Mouse (Mus musculus) lung, postnatal 14 days (tissue): ENCODE results near the gene Trib3.
"Not testable (repeated sequence)": the region's sequence is repeated elsewhere in the genome, so short reads cannot be mapped to it uniquely, and the experiment has no call there.

ENCODE experiments used
- DNase-seq: peaks from one replicate; pipeline ENCODE4 v3.0.0; 2021

Trib3 gene

DNA sequence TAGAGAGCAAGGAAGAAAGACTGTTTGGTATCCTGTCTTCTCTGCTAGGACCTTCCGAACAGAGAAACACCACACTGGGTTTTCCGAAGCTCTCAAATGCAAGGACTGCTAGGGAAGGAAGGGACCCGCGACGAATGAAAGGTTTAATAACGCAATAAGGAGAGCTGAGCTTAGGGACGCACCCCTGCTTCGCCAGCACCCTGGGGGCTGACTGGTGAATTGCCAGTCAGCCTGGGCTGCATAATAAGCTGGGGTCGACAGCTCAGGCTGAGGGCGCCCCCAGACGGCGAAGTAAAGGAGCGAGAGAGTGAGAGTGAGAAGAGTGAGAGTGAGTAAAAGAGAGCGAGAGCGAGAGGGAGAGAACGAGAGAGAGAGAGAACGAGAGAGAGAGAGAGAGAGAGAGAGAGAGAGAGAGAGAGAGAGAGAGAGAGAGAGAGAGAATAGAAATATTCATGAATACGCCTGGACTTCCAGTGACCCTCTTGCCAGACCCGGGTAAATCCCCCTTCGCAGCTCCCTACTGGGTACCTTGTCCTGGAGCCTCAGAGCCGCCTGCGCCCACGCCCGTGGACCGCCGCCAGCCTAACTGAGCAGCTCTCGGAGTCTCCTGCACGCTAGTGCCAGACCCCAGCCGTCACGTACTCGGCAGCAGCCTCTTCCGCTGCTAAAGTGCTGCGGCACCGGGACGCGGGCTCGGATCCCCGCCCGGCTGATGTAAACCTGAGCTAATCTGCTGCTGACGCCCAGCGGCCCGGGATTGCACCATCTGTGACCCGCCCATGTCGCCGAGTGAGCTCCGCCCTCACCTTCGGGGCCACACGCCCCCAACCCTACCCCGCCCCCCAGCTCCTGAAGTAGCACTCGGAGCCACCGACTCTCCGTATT is at the start of gene Trib3:
TSS of gene Trib3 (minus strand) at position 704 of the 885 bp plus-strand sequence.
- DNase-seq, result peak; percentile 83

DNA sequence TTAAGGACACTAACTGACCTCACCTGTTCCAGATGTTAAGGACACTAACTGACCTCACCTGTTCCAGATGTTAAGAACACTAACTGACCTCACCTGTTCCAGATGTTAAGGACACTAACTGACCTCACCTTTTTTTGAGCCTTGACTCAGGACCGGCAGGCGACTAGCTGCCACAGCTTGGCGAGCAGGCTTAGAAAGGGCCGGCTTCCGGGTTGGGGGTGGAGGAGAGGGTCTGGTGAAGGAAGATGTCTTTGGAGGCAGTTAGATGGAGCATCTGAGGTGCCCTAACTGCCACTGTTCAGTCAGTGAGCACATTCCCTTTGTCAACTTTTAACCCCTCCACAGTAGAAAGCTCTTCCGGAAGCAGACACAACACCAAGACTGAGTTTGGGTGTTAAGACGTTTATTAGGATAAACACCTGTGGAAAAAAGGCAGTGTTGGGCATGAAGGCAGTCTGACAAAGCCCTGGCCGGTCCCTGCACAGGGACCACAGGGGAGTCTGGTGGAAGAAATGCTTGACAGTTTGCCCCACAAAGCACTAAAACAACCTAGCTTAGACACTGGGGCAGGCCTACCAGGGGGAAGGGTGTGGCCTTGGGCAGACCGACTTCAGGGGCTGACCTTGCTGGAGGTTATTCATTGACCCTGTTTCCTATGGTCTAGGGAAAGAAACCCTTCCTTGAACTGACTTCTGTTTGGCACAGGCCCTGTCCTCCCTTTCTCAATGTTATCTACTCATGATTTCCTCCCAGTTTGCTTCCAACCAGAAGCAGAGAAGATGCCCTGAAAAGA is 49.6 kb upstream of the Trib3 start:
- no peak for DNase-seq

DNA sequence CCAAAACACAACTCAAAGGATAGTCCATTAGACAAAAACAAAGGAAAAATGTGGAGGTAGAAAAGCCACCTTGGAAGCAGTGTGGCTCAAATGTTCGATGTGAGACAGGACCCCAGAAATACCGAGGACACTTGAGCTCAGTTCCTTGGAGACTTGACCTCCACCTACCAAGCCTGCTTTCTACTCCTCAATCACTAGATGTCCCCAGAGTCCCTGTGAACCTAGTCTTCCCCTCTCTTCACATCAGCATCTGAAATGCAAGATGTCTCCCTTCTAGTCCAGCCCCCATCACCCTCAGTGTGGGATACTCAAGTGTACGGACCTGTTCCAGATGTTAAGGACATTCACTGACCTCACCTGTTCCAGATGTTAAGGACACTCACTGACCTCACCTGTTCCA is 49.0 kb upstream of the Trib3 start:
- DNase-seq, result peak; percentile 52

DNA sequence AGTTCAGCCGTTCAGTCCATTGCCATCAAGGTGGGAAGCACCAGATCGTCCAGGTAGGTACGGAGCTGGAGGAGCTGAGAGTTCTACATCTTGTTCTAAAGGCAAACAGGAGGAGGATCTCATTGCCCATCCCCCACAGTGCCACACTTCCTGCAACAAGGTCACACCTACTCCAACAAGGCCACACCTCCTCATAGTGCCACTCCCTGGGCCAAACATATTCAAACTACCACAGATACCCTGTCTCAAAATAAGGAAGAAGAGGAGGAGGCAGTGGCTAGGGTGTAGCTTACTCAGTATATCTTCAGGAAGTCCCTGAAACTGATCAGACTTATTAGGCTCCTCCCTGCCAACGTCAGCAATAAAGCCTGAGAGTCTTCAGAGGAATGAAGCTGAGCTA is 40.4 kb upstream of the Trib3 start:
- DNase-seq, result no peak

DNA sequence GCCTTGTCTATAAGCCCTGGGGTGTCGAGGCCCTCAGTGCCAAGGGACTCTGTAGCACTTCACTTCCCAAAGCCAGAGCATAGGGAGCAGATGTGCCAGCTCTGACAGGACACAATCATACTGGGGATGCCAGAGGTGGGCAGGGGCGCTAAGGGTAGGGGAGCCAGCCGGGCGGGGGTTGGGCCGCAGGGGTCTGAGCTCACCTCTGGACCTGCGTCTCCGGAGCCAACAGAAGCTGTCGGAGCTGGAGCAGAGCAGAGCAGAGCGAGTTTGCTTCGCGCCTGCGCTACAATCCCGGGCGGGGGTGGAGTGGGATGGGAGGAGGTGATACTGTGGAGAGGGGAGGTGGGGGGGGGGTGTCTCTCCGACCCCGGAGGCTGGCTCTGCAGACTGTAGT is 32.5 kb upstream of the Trib3 start, which contains the start of gene Nrsn2:
TSS of gene Nrsn2 (minus strand) at position 294 of the 397 bp plus-strand sequence.
- no peak for DNase-seq

DNA sequence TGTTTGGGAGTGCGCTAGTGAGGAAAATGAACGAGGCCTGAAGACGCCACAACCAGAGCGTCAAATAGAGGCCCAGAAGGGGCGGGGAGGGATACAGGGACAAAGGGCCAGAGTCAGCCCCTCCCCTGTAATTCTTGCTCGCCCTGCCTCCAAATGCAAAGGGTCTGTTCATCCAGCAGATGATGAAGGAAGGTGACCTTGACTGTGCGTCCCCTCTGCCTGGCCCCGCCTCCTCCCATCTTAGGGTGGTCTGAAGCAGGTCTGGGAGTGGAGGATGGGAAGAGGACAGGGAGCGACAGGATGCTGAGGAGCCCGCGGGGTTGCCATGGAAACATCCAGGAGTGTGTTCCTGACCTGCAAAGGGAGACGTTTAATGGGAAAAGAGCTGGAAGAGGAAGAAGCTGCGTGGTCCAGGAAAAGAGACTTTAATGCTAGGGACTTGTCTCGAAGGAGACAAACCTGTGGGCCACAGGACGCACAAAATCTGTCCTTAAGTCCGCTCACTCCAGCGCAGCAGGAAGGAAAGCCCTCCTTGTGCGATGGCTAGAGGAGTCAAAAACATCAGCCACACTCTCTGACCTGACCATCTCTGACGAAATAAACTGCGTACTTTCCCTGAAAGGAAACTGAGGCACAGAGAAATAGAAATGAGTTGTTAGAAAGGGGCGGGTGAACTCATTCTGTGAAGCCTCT is 32.0 kb upstream of the Trib3 start:
- no peak for DNase-seq

DNA sequence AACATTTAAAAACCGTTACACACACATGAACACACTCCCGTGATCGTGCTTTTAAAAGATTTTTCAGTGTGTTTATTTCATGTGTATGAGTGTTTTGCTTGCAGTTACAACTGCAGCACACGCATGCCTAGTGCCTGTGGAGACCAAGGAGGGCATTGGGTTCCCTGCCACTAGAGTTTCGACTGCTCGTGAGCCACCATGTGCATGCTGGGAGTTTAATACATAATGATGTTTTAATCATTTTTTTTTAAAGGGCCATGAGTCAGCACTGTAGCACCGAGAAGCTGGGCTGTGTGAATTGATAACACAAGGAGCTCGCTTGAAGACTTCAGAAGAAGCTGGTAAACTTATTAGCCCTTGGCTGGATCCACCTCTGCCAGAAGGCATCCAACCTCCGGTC is 29.7 kb upstream of the Trib3 start:
- no peak for DNase-seq

DNA sequence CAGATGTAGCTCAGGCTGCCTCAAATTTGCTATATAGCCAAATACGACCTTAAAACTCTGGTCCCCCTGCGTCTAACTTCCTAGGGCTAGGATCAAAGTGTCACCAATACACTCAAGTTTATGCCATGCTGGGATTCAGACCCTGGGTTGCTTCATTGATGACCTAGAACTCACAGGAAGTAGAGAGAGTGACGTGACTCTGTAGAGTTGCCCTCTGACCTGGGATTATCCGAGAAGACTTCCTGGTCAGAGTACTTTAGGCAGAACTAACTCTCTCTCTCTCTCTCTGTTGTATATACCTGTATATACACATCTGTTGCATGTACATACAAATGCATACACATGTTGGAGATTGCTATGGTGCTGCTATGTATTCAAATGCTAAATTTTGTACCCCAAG is 28.8 kb upstream of the Trib3 start:
- DNase-seq, result no peak

DNA sequence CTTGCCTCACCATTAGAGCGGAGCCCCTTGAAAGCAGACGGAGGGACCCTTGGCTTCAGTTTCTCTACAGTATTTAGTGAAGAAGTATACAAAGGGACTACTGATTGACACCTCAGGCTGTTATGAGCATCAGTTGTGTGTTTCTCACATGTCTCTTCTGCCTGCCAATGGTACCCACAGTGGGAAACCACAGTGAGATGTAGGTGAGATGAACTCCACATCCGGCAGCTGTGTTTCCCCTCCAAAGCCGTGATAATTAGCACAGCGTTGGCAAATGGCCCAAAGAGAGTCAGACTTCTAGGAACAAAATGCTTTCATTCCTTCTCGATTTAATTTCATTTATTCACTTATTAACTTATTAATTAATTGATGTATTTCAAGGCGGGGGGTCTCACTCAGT is 28.3 kb upstream of the Trib3 start:
- DNase-seq, result no peak

DNA sequence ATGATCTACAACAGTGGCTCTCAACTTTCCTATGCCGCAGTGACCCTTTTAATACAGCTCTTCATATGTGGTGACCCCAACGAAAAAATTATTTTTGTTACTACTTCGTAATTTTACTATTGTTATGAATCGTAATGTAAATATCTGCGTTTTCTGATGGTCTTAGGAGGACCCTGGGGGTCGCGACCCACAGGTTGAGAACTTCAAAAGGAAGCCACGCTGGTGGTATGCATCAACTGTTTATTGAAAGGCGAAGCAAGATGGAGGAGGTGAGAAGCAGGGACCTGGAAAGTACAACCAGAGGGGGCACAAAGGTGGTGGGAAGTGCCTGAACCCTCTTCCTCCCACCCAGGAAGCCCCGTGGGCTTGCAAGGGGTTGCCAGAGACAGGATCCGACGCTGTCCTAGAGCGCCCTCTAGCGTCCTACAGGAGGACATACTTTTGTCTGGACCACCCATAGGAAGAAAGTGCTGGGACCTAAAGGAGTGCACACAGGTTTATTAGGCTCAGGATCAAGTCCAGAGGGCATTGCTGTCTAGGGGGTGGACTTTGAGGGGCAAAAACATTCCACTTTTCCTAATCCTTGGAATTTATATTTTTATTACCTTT is 24.8 kb upstream of the Trib3 start:
- DNase-seq, result peak; percentile 76

DNA sequence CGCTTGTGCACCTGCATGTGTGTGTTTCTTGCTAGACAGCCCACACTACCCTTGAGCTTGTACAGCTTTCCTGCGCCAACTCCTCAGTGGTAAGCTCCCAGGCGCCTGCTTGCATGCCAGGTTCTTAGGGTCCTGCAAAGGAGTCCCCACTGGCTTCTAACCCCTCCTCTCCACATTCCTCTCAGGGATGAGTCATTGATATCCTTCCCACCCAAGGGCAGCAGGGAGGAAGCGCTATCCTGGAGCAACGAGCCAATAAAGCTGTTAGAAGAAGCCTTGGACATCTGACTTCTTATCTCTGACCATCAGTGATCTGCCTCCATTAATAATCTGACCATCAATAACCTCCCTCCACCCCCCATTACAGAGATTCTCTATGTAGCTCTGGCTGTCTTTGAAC is 24.1 kb upstream of the Trib3 start:
- no peak for DNase-seq

DNA sequence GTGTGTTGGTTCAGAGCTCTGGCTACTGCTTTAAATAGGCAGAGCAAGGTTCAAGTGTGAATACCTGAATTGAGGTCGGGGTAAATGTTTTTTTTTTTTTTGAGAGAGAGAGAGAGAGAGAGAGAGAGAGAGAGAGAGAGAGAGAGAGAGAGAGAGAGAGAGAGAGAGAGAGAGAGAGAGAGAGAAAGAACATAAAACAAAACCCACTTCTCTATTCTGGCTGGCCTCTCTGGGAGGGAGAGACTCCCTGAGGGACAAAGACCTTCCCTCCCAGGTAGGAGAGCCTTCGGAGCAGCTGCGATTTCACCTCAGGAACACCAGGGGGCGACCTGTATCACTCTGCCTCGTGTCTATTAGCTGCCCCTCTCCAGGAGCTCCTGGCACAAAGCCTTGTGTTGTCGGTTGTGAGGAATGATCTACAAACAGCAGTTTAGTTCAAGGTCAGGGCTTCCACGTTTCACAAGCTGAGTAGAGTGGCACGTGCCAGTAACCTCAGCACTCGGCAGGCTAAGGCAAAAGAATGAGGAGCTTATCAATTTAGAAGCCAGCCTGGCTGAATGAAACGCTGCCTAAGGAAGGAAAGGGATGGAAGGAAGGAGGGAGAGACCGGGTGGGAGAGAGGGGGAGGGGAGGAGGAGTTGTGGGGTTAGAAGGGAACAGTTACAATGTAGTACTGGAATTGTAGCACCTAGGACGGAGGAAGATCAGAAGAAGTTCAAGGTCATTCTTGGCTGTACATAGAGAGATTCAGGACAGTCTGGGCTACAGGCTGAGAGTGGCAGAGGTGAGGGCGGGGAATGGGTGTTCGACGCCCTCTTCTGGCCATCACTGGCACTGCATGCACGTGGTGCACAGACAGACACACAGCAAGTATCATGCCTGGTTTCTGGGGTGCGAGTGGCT is 19.7 kb upstream of the Trib3 start:
- DNase-seq, result peak; percentile 81

DNA sequence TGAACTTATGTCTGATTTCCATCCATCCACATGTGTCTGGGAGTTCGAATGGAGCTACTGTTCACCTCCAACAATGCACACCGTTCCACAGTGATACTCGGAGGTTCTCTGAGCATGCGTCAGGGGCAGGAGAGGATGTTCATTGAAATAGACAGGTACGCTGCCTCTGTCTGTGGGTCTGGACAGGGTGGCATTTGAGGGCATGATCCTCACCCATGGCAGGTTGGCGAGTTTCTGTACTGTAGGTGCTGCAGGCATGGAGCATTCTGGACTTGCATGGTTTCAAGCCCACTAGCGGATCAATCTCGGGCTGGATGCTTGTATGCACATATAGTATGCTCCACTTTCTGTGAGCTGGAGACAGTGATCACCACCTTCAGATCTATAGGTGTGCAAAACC is 17.4 kb upstream of the Trib3 start:
- no peak for DNase-seq

DNA sequence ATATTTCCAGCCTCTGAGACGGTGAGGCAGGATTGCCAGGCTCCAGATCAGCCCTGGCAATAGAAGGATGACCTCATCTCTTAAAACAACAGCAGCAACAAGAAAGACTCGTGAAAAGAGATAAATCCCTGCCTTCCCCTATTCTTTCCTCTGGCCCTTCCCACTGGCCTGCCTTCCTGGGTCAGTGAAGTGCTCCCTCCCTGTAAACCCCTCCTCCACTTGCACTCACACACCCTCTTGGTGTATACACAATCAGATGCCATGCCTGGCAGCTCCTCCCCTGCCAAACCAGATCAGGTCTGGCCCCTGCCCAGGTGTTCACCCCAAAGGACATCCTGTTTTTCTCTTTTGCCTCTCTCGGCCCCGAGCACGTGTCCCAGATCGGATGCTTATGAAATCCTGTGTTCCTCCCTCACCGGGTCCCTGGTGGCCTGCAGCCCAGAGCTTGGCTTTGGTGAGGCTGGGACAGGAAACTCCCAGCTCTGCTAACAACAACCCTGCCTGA is 16.5 kb upstream of the Trib3 start:
- peak; percentile 77 for DNase-seq

DNA sequence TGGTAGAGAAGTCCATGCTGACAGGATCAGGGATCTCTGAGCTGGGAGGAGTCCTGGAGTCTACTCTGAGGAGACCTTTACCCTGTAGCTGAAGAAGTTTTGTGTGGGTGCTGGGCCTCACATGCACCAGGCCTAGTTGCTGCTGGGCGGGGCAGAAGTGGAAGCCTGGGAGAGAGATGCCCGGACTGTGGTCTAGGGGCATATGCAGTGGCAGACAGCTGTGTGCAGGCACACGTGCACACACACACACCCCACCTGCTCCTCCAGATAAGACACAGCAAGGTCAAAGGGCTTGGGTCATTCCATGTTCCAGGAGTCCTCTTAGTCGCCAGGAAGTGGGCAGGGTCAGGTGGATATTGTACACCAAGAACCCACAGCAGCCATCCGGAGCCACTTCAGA is 15.8 kb upstream of the Trib3 start:
- no peak for DNase-seq

DNA sequence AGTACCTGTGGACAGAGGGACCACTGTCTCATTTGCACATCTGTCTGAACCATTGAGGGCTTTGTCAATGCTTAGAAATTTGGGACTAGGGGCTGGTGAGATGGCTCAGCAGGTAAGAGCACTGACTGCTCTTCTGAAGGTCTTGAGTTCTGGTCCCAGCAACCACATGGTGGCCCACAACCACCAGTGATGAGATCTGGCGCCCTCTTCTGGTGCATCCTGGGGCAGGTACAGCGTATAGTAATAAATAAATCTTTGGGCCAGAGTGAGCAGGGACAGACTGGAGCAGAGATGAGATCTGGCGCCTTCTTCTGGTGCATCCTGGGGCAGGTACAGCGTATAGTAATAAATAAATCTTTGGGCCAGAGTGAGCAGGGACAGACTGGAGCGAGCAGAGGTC is 15.1 kb upstream of the Trib3 start:
- not testable (repeated sequence) for DNase-seq

DNA sequence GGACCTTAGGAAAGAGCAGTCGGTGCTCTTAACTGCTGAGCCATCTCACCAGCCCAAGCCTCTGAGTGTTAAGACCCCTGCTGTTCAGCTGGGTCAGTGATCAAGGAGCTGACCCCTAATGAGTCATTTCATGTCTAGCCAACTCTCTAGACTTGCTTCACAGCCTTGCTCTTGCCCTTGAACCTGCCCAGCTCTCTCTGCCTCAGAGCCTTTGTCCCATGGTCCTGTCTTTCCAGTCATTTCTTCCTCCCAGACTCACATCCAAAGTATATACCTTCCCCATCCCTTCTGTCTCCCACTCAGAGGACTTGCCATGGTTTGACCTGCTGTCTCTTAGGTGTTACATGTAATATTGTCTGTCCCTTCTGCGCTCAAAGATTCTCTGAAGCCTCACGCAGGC is 13.4 kb upstream of the Trib3 start:
- DNase-seq, result no peak

DNA sequence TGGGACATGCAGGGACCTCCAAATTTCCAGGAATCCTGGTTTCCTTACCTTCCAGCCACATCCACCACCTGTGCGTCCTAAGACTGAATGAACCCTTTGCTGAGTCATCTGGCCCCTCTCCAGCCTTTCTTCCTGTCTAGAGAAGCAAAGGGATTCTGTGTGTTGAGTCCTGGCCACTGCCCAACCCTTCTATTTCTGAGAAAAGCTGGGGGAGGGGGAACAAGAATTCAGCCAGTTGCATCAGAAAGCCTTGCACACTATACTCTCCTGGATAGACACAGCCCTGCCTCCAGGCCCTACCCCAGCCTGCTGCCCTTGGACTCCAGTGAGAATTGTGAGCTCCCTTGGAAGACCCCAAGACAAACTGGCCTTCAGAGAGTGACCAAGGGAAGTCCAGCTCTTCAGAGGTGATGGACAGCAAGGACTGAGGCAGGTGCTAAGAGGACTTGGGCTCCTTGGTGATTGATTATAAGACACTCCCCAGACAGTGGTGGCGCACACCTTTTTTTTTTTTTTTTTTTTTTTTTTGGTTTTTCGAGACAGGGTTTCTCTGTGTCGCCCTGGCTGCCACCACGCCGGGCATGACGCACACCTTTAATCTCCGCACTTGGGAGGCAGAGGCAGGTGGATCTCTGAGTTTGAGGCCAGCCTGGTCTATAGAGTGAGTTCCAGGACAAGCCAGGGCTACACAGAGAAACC is 6.2 kb upstream of the Trib3 start:
- peak; percentile 63 for DNase-seq

DNA sequence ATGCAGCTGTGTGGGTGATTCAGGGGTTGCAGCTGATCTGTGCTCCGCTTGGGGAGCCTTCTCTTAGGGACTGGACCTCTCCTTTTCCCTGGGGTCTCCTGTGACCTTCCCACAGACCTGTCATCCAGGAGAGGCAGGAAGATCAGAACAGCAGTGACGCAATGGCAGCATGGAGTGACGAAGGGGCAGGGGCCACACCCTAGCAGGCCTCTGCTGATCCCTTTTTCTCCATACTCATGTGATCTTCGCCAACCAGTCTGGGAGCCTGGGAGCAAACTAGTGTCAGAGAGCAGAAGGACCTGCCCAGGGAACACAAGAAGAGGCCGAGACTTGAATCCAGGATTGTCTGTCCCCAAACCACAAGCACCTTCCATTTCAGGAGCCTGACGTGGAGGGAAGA is 5.4 kb upstream of the Trib3 start:
- DNase-seq, result no peak

DNA sequence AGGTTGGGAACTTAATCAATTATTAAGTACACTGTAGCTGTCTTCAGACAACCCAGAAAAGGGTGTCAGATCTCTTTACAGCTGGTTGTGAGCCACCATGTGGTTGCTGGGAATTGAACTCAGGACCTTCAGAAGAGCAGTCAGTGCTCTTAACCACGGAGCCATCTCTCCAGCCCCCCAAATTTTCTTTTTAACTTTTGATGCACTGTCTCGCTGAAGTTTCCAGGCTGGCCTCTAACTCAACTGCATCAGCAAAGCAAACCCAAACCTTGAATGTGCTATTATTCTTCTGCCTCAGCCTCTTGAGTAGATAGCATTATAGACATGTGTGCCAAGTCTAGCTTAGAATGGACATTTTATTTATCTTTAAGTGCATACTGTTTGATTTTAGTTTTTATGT is 3.9 kb upstream of the Trib3 start:
- DNase-seq, result no peak
